Mouse (Mus musculus): Measurements from ENCODE around the gene Mansc4. TPM values are rescaled to one million over a fixed set of nuclear protein-coding genes. Genes with fewer than 3 reads are reported as not detected.

Gene Mansc4
- polyA plus RNA-seq (2012; rRNA removed), result 2.8 and 2.9 TPM in 2 replicates

DNA sequence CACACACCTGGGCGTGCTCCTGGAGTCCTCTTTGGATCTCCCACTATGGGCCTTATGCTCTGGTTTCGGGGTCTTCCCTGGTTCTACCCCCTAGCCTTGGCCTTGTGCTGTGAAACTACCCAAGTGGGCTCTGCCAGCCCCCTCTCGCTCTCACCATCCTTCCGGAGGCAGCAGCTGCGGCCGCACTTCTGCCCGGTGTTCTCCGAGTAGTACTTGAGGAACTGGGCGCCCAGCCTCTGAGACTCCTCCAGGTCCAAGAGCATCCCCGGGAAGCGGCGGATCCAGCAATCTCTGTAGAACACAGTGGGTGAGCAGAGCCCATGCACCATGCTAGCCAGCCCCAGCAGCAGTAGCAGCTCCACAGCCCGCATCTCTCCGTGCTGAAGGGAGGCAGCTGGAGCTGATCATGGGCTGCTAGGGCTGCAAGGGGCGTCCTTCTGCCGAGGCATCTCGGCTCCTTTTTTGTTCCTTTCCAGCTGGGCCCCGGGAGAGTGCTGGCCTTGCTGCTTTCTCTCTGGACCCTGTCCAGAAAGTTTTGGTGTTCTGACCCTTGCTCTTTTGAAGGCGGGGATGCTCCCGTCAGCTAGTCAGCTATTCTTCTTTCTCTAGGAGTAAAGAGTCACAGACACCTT lies at the start of gene Mansc4:
Gene Mansc4, minus strand, starts transcription at position 439 of the 632 bp plus-strand sequence.
- 24% methylated on average over 20 of the region's 20 CpGs for WGBS
- H3K36me3 ChIP-seq (ENCODE audit: control insufficient read depth, insufficient read depth, low read length), result no peaks in the 10 kb centered on the region
- DNase-seq, result peak; percentile 31
- no peak for TF ChIP-seq CTCF (IDR thresholded peaks at IDR 0.05; ENCODE audit: borderline replicate concordance, control insufficient read depth, extremely low read depth, insufficient read depth, low read length, poor library complexity)
- no peak for TF ChIP-seq POLR2A (IDR thresholded peaks at IDR 0.05; ENCODE audit: control insufficient read depth, extremely low read depth, insufficient read depth, low read length, poor library complexity)
- no peak within 1 kb of the TSS for H3K27ac ChIP-seq (ENCODE audit: control insufficient read depth, insufficient read depth, low read length)
- peak within 1 kb of the TSS; percentile 32 for H3K4me3 ChIP-seq (ENCODE audit: control insufficient read depth, insufficient read depth, low read length)
- H3K27me3 ChIP-seq (ENCODE audit: control insufficient read depth, insufficient read depth, low read length), result no peaks in the 10 kb centered on the region
- peaks cover 7% of the 10 kb centered on the region for H3K4me1 ChIP-seq (replicated peaks; ENCODE audit: control insufficient read depth, insufficient read depth, low read length)

DNA sequence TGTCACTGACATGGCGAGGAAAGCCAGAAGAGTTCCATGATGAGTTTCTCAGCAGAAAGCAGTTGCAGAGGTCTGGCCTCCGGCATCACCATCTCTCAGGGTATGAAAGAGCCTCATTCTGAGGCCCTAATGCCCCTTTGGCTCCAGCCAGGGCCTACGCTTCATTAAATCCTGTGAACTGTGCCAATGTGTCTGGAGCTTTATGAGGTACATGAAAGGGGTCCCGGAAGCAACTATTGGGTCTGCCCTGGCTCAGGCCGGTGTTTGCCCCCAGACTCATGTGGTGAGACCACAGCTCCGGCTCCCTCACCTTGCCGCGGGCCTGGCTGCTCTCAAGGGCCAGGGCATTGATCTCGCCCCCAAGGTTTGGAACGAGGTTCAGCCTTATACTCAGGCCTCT lies 40.4 kb upstream of the Mansc4 start:
- H3K4me1 ChIP-seq (replicated peaks; ENCODE audit: control insufficient read depth, insufficient read depth, low read length), result no peaks in the 10 kb centered on the region
- H3K27me3 ChIP-seq (ENCODE audit: control insufficient read depth, insufficient read depth, low read length), result no peaks in the 10 kb centered on the region
- WGBS, result 95% methylated on average over 10 of the region's 10 CpGs
- no peak overlapping the region for H3K4me3 ChIP-seq (ENCODE audit: control insufficient read depth, insufficient read depth, low read length)
- no peaks in the 10 kb centered on the region for H3K36me3 ChIP-seq (ENCODE audit: control insufficient read depth, insufficient read depth, low read length)
- no peak overlapping the region for H3K27ac ChIP-seq (ENCODE audit: control insufficient read depth, insufficient read depth, low read length)
- TF ChIP-seq CTCF (IDR thresholded peaks at IDR 0.05; ENCODE audit: borderline replicate concordance, control insufficient read depth, extremely low read depth, insufficient read depth, low read length, poor library complexity) (no peak), POLR2A (IDR thresholded peaks at IDR 0.05; ENCODE audit: control insufficient read depth, extremely low read depth, insufficient read depth, low read length, poor library complexity) (no peak)
- no peak for DNase-seq

DNA sequence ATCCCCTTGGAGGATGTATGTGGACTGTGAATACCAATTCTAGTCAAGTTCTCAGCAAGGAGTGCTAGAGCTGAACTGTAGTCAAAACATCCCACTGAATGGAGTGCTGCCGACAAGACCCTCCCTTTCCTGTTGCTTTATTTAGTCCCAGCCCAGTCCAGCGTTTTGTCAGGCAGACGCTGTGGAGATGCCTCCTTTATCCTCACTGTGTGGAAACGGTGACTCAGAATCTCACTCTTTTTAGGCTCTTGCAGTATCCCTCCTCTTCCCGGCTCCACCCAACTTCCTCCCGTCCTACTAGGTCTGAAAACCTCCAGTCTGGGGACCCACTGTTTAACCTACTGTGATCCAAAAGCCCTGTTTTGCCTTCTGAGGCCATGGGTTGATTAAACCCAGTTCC lies 34.5 kb upstream of the Mansc4 start:
- TF ChIP-seq POLR2A (IDR thresholded peaks at IDR 0.05; ENCODE audit: control insufficient read depth, extremely low read depth, insufficient read depth, low read length, poor library complexity) (no peak), CTCF (IDR thresholded peaks at IDR 0.05; ENCODE audit: borderline replicate concordance, control insufficient read depth, extremely low read depth, insufficient read depth, low read length, poor library complexity) (no peak)
- Histone ChIP-seq H3K36me3 (ENCODE audit: control insufficient read depth, insufficient read depth, low read length) (no peaks in the 10 kb centered on the region), H3K27ac (ENCODE audit: control insufficient read depth, insufficient read depth, low read length) (no peak overlapping the region), H3K27me3 (ENCODE audit: control insufficient read depth, insufficient read depth, low read length) (no peaks in the 10 kb centered on the region), H3K4me3 (ENCODE audit: control insufficient read depth, insufficient read depth, low read length) (no peak overlapping the region), H3K4me1 (replicated peaks; ENCODE audit: control insufficient read depth, insufficient read depth, low read length) (no peaks in the 10 kb centered on the region)
- WGBS, result 26% methylated on average over 6 of the region's 6 CpGs
- no peak for DNase-seq

DNA sequence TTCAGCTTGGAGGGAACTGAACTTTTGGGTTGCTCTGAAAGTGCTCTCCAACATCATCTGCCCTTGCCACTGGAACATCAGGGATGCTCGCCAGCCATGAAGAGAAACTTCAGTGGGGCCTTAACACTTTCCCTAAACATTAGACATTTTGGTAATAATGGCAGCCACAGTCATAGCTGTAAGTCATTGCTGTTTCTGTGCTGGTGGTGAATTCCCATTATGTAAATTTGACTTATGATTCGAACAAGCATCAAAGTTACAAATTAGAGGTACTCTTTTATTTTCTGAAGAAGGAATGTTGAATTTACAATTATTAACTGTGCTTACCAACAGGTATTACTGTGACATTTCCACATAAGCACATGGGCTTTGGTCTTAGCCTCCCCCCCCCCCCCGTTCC lies 31.4 kb upstream of the Mansc4 start:
- 93% methylated on average over 3 of the region's 3 CpGs for WGBS
- H3K27ac ChIP-seq (ENCODE audit: control insufficient read depth, insufficient read depth, low read length), result no peak overlapping the region
- H3K36me3 ChIP-seq (ENCODE audit: control insufficient read depth, insufficient read depth, low read length), result no peaks in the 10 kb centered on the region
- TF ChIP-seq CTCF (IDR thresholded peaks at IDR 0.05; ENCODE audit: borderline replicate concordance, control insufficient read depth, extremely low read depth, insufficient read depth, low read length, poor library complexity) (no peak), POLR2A (IDR thresholded peaks at IDR 0.05; ENCODE audit: control insufficient read depth, extremely low read depth, insufficient read depth, low read length, poor library complexity) (no peak)
- H3K27me3 ChIP-seq (ENCODE audit: control insufficient read depth, insufficient read depth, low read length), result no peaks in the 10 kb centered on the region
- H3K4me3 ChIP-seq (ENCODE audit: control insufficient read depth, insufficient read depth, low read length), result no peak overlapping the region
- no peaks in the 10 kb centered on the region for H3K4me1 ChIP-seq (replicated peaks; ENCODE audit: control insufficient read depth, insufficient read depth, low read length)
- no peak for DNase-seq

DNA sequence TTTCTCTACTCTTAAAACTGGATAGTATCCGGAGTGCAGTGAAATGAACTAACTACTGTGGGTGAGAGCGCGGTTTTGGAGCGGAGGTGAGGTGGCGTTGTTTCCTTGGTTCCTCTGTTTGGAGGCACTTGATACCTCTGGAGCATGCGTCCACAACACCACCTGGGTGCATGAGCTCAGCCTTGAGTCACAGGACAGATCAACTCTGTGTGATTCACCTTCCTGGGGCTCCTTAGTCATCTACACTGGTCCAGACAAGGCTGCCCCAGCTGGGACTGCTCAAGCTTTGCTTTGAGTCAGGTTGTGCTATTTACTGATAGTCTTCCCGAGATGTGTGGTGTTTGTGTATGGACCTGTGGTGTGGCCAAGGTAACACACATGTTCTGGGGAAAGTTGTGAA lies 30.9 kb upstream of the Mansc4 start:
- 95% methylated on average over 7 of the region's 7 CpGs for WGBS
- no peaks in the 10 kb centered on the region for H3K27me3 ChIP-seq (ENCODE audit: control insufficient read depth, insufficient read depth, low read length)
- DNase-seq, result no peak
- no peaks in the 10 kb centered on the region for H3K4me1 ChIP-seq (replicated peaks; ENCODE audit: control insufficient read depth, insufficient read depth, low read length)
- H3K27ac ChIP-seq (ENCODE audit: control insufficient read depth, insufficient read depth, low read length), result no peak overlapping the region
- H3K4me3 ChIP-seq (ENCODE audit: control insufficient read depth, insufficient read depth, low read length), result no peak overlapping the region
- no peak for TF ChIP-seq CTCF (IDR thresholded peaks at IDR 0.05; ENCODE audit: borderline replicate concordance, control insufficient read depth, extremely low read depth, insufficient read depth, low read length, poor library complexity)
- no peaks in the 10 kb centered on the region for H3K36me3 ChIP-seq (ENCODE audit: control insufficient read depth, insufficient read depth, low read length)

DNA sequence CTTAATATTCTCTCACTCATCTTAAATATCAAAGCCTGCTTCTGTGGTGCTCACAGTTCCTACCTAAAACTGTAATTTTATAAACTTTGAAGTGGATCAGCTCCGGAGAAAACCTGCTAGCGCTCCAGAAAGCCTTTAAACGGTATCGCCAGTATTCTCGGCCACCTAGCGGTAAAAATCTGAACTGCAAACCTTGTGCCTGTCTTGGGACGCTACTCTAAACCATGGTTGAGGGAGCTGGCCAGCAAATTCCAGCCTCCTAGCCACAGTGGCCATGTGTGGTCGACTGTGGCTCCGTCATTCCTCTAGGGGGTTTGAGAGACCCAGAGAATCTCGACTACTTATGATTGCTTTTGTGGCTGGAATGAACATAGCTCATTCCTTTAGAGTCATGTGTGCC lies 29.7 kb upstream of the Mansc4 start:
- peak; percentile 77 for DNase-seq
- Histone ChIP-seq H3K36me3 (ENCODE audit: control insufficient read depth, insufficient read depth, low read length) (peaks cover 6% of the 10 kb centered on the region; the same call in 1 of the 2 replicates), H3K27ac (ENCODE audit: control insufficient read depth, insufficient read depth, low read length) (no peak overlapping the region), H3K27me3 (ENCODE audit: control insufficient read depth, insufficient read depth, low read length) (no peaks in the 10 kb centered on the region), H3K4me1 (replicated peaks; ENCODE audit: control insufficient read depth, insufficient read depth, low read length) (no peaks in the 10 kb centered on the region), H3K4me3 (ENCODE audit: control insufficient read depth, insufficient read depth, low read length) (no peak overlapping the region)
- TF ChIP-seq CTCF (IDR thresholded peaks at IDR 0.05; ENCODE audit: borderline replicate concordance, control insufficient read depth, extremely low read depth, insufficient read depth, low read length, poor library complexity) (peak; percentile 55; the same call in 1 of the 2 replicates), POLR2A (IDR thresholded peaks at IDR 0.05; ENCODE audit: control insufficient read depth, extremely low read depth, insufficient read depth, low read length, poor library complexity) (no peak)
- WGBS, result 13% methylated on average over 10 of the region's 10 CpGs

DNA sequence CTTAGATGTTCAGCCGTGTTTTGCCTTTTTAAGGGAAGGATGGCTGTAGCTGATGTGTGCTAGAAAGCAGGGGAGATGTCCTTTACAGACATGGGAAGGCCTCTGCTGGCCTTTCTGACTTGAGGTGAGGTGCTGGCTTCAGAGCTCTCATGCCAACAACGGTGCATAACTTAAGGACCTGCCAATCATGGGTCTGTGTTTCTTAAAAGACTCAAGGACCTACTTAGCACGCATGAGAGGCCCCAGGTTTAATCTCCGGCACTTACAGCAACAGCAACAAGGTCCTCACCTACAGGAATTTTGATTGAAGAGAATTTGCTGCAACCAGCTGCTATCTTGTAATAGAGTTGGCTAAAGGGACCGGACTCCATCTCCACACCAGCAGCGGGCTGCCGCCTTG lies 22.5 kb upstream of the Mansc4 start:
- Histone ChIP-seq H3K4me1 (replicated peaks; ENCODE audit: control insufficient read depth, insufficient read depth, low read length) (no peaks in the 10 kb centered on the region), H3K27me3 (ENCODE audit: control insufficient read depth, insufficient read depth, low read length) (no peaks in the 10 kb centered on the region), H3K36me3 (ENCODE audit: control insufficient read depth, insufficient read depth, low read length) (peaks cover 42% of the 10 kb centered on the region), H3K27ac (ENCODE audit: control insufficient read depth, insufficient read depth, low read length) (no peak overlapping the region), H3K4me3 (ENCODE audit: control insufficient read depth, insufficient read depth, low read length) (no peak overlapping the region)
- 98% methylated on average over 7 of the region's 7 CpGs for WGBS
- TF ChIP-seq CTCF (IDR thresholded peaks at IDR 0.05; ENCODE audit: borderline replicate concordance, control insufficient read depth, extremely low read depth, insufficient read depth, low read length, poor library complexity), result no peak
- no peak for DNase-seq

Data from thymus, adult 2 months (tissue).